Mouse (Mus musculus): ENCODE data around the gene Tram2. TPM values are rescaled to one million over a fixed set of nuclear protein-coding genes. Genes with fewer than 3 reads are reported as not detected.

The Tram2 gene
- total RNA-seq, 2 experiments from 2014 or later: 2.4 to 2.8 TPM

- no peak for DNase-seq (ENCODE audit: low spot score in 2 of 2)
These were observed 104.5 kb downstream of the Tram2 start for GRCm38 (mm10) chr1:20974341-20975135.

GRCm38 (mm10) chr1:20973389-20973788 lies 105.6 kb downstream of the Tram2 start:
- DNase-seq (ENCODE audit: low spot score in 2 of 2): no peak

- no peak for DNase-seq (ENCODE audit: low spot score in 2 of 2)
These were observed 109.4 kb downstream of the Tram2 start for GRCm38 (mm10) chr1:20969642-20970041.

GRCm38 (mm10) chr1:20954876-20955275 lies 124.2 kb downstream of the Tram2 start:
- no peak for DNase-seq (ENCODE audit: low spot score in 2 of 2)

GRCm38 (mm10) chr1:20951799-20952198 lies 127.2 kb downstream of the Tram2 start:
- DNase-seq (ENCODE audit: low spot score in 2 of 2): no peak

- peak; percentile 93 to 94 for DNase-seq (ENCODE audit: low spot score in 2 of 2)
These were observed 127.7 kb downstream of the Tram2 start, which contains the start of gene Efhc1 for GRCm38 (mm10) chr1:20951300-20951763. Gene Efhc1, plus strand, starts transcription at chr1:20951626.

Other genes with a start within 250 kb of the Tram2 start
- 100 to 1,000 TPM in 1 of 2 experiments, 10 to 100 TPM in 1; 93.1 to 132 TPM for gene Paqr8, start 188.6 kb downstream of the Tram2 start, total RNA-seq (2021)
- gene Efhc1, start 127.6 kb downstream of the Tram2 start, total RNA-seq (2021): 1 to 10 TPM; 4.2 to 4.5 TPM
- 10 to 100 TPM; 19.0 to 20.2 TPM for gene Tmem14a, start 139.3 kb upstream of the Tram2 start, total RNA-seq (2021)
- 1 to 10 TPM in 1 of 2 experiments, under 1 TPM in 1; 0.78 to 1.1 TPM for gene Gsta3, start 161.4 kb upstream of the Tram2 start, total RNA-seq (2021)